Mouse (Mus musculus): ENCODE data around the gene 9130019O22Rik. TPM values are rescaled to one million over a fixed set of nuclear protein-coding genes. Genes with fewer than 3 reads are reported as not detected.

The 9130019O22Rik gene
- polyA plus RNA-seq, 1 experiment from 2014 or later, result 6.8 TPM

Other genes with a start within 250 kb of the 9130019O22Rik start
- 0.25 and 0.34 TPM in 2 replicates for gene Spn, start 249.3 kb downstream of the 9130019O22Rik start, polyA plus RNA-seq (2015; fragmentation: Nextera tagmentation; extraction: Ambion mirVana)
- gene Cd2bp2, start 191.1 kb downstream of the 9130019O22Rik start, polyA plus RNA-seq (2015; fragmentation: Nextera tagmentation; extraction: Ambion mirVana), result 72.2 and 72.4 TPM in 2 replicates
- 31.7 and 34.8 TPM in 2 replicates for gene Tbc1d10b, start 178.7 kb downstream of the 9130019O22Rik start, polyA plus RNA-seq (2015; fragmentation: Nextera tagmentation; extraction: Ambion mirVana)
- gene Mylpf, start 178.3 kb downstream of the 9130019O22Rik start, polyA plus RNA-seq (2015; fragmentation: Nextera tagmentation; extraction: Ambion mirVana), result 350 and 353 TPM in 2 replicates
- gene Zfp553, start 154.1 kb downstream of the 9130019O22Rik start, polyA plus RNA-seq (2015; fragmentation: Nextera tagmentation; extraction: Ambion mirVana), result 51.8 and 52.1 TPM in 2 replicates
- gene Sept1, start 154.0 kb downstream of the 9130019O22Rik start, polyA plus RNA-seq (2015; fragmentation: Nextera tagmentation; extraction: Ambion mirVana), result 23.5 and 27.9 TPM in 2 replicates
- 75.1 and 82.7 TPM in 2 replicates for gene Zfp771, start 142.9 kb downstream of the 9130019O22Rik start, polyA plus RNA-seq (2015; fragmentation: Nextera tagmentation; extraction: Ambion mirVana)
- 172 and 176 TPM in 2 replicates for gene Dctpp1, start 126.5 kb downstream of the 9130019O22Rik start, polyA plus RNA-seq (2015; fragmentation: Nextera tagmentation; extraction: Ambion mirVana)
- 69.4 and 72.8 TPM in 2 replicates for gene Sephs2, start 113.1 kb downstream of the 9130019O22Rik start, polyA plus RNA-seq (2015; fragmentation: Nextera tagmentation; extraction: Ambion mirVana)
- gene Itgal, start 90.9 kb downstream of the 9130019O22Rik start, polyA plus RNA-seq (2015; fragmentation: Nextera tagmentation; extraction: Ambion mirVana), result 0.69 TPM in 2 replicates
- gene Zfp768, start 41.6 kb downstream of the 9130019O22Rik start, polyA plus RNA-seq (2015; fragmentation: Nextera tagmentation; extraction: Ambion mirVana), result 19.8 and 20.6 TPM in 2 replicates
- gene Zfp747, start 11.1 kb downstream of the 9130019O22Rik start, polyA plus RNA-seq (2015; fragmentation: Nextera tagmentation; extraction: Ambion mirVana), result 8.7 and 9.2 TPM in 2 replicates
- gene E430018J23Rik, start 6.5 kb upstream of the 9130019O22Rik start, polyA plus RNA-seq (2015; fragmentation: Nextera tagmentation; extraction: Ambion mirVana), result 7.6 and 7.9 TPM in 2 replicates
- 8.1 and 8.4 TPM in 2 replicates for gene Zfp764, start 19.7 kb upstream of the 9130019O22Rik start, polyA plus RNA-seq (2015; fragmentation: Nextera tagmentation; extraction: Ambion mirVana)
- 27.4 and 28.8 TPM in 2 replicates for gene Zfp688, start 34.9 kb upstream of the 9130019O22Rik start, polyA plus RNA-seq (2015; fragmentation: Nextera tagmentation; extraction: Ambion mirVana)
- gene Zfp689, start 62.0 kb upstream of the 9130019O22Rik start, polyA plus RNA-seq (2015; fragmentation: Nextera tagmentation; extraction: Ambion mirVana), result 12.2 and 13.9 TPM in 2 replicates
- 37.6 and 42.3 TPM in 2 replicates for gene Prr14, start 72.4 kb upstream of the 9130019O22Rik start, polyA plus RNA-seq (2015; fragmentation: Nextera tagmentation; extraction: Ambion mirVana)
- 15.0 and 15.3 TPM in 2 replicates for gene Fbrs, start 92.0 kb upstream of the 9130019O22Rik start, polyA plus RNA-seq (2015; fragmentation: Nextera tagmentation; extraction: Ambion mirVana)
- 48.3 and 49.7 TPM in 2 replicates for gene Srcap, start 124.8 kb upstream of the 9130019O22Rik start, polyA plus RNA-seq (2015; fragmentation: Nextera tagmentation; extraction: Ambion mirVana)
- 18.3 and 18.9 TPM in 2 replicates for gene Gm42715, start 132.4 kb upstream of the 9130019O22Rik start, polyA plus RNA-seq (2015; fragmentation: Nextera tagmentation; extraction: Ambion mirVana)
- 6.4 and 8.8 TPM in 2 replicates for gene Tmem265, start 174.2 kb upstream of the 9130019O22Rik start, polyA plus RNA-seq (2015; fragmentation: Nextera tagmentation; extraction: Ambion mirVana)
- gene Phkg2, start 186.2 kb upstream of the 9130019O22Rik start, polyA plus RNA-seq (2015; fragmentation: Nextera tagmentation; extraction: Ambion mirVana), result 39.0 and 42.2 TPM in 2 replicates
- 9.2 and 9.6 TPM in 2 replicates for gene Ccdc189, start 201.4 kb upstream of the 9130019O22Rik start, polyA plus RNA-seq (2015; fragmentation: Nextera tagmentation; extraction: Ambion mirVana)
- 51.6 and 54.9 TPM in 2 replicates for gene Rnf40, start 201.6 kb upstream of the 9130019O22Rik start, polyA plus RNA-seq (2015; fragmentation: Nextera tagmentation; extraction: Ambion mirVana)
- gene Zfp629, start 228.6 kb upstream of the 9130019O22Rik start, polyA plus RNA-seq (2015; fragmentation: Nextera tagmentation; extraction: Ambion mirVana), result 16.2 and 19.2 TPM in 2 replicates